Mouse (Mus musculus) stomach, embryonic 16.5 days (tissue): ENCODE data around the gene Gclc. TPM values are rescaled to one million over a fixed set of nuclear protein-coding genes. Genes with fewer than 3 reads are reported as not detected.
A peak's percentile ranks its signal among the peaks of the same experiment; 100 is the strongest.

ENCODE experiments used
- ATAC-seq: fragments of 200-750 bp; cut with Nextera tagmentation; 2 replicates; pipeline ENCODE4 v1.8.0; 2017; ENCODE audit warnings: moderate number of reproducible peaks, moderate TSS enrichment; ENCODE audit not compliant: insufficient read depth, low FRiP score
- H3K27ac ChIP-seq: fragments of 300-500 bp; sonication (generic); 2 replicates; pipeline ENCODE4 v1.5.1; 2014; ENCODE audit warnings: low read length
- H3K27me3 ChIP-seq: fragments of 300-500 bp; sonication (generic); 2 replicates; pipeline ENCODE4 v1.6.1; 2014; ENCODE audit warnings: low read length, control low read depth, mixed read lengths; ENCODE audit not compliant: control insufficient read depth, insufficient read depth
- H3K36me3 ChIP-seq: fragments of 300-500 bp; sonication (generic); 2 replicates; pipeline ENCODE4 v1.6.1; 2014; ENCODE audit warnings: low read length; ENCODE audit not compliant: control insufficient read depth, insufficient read depth
- H3K4me1 ChIP-seq: fragments of 300-500 bp; sonication (generic); 2 replicates; pipeline ENCODE4 v1.6.1; 2014; ENCODE audit warnings: low read length, control low read depth, mixed read lengths; ENCODE audit not compliant: control insufficient read depth, insufficient read depth
- H3K4me2 ChIP-seq: fragments of 300-500 bp; sonication (generic); 2 replicates; pipeline ENCODE4 v1.6.1; 2014; ENCODE audit warnings: low read depth, low read length, mixed read lengths
- H3K4me3 ChIP-seq: fragments of 300-500 bp; sonication (generic); replicated peaks from 2 replicates; pipeline ENCODE4 v1.5.1; 2014; ENCODE audit warnings: mild to moderate bottlenecking, low read length
- H3K9ac ChIP-seq: fragments of 300-500 bp; sonication (generic); 2 replicates; pipeline ENCODE4 v1.6.1; 2014; ENCODE audit warnings: low read length
- H3K9me3 ChIP-seq: fragments of 300-500 bp; sonication (generic); replicated peaks from 2 replicates; pipeline ENCODE4 v1.6.1; 2016; ENCODE audit warnings: low read length, control low read depth; ENCODE audit not compliant: control insufficient read depth
- WGBS: fragments of 180-500 bp; shearing (Covaris S2); extraction: QIAGEN DNeasy Blood & Tissue Kit; methylation state at CpG from one replicate; pipeline ENCODE4 v1.1.7; 2014; 5-methylcytosine and 5-hydroxymethylcytosine counted together
- polyA plus RNA-seq: library from polyadenylated mRNA; unstranded; fragments of >200 nt; fragmentation: Nextera tagmentation; extraction: Ambion mirVana; gene quantifications from 2 replicates; pipeline ENCODE4 v1.2.1, GENCODE M21; 2015

The Gclc gene
- polyA plus RNA-seq, 1 experiment from 2014 or later, result 10.9 TPM

- H3K9ac ChIP-seq, result no peak overlapping the region
- H3K36me3 ChIP-seq, result no peaks in the 10 kb centered on the region; the same call in 1 of the 2 replicates
- no peak overlapping the region for H3K4me2 ChIP-seq
- 78% methylated on average over 5 of the region's 5 CpGs for WGBS
- H3K27ac ChIP-seq, result no peak overlapping the region
- H3K9me3 ChIP-seq, result no peaks in the 10 kb centered on the region
- ATAC-seq, result no peak
- peaks cover 2% of the 10 kb centered on the region; the same call in 1 of the 2 replicates for H3K4me1 ChIP-seq
- no peaks in the 10 kb centered on the region for H3K27me3 ChIP-seq
- H3K4me3 ChIP-seq, result no peak overlapping the region
Measured at GRCm38 (mm10) chr9:77771330-77771729, 17.0 kb downstream of the Gclc start.

- Histone ChIP-seq H3K27me3 (no peaks in the 10 kb centered on the region), H3K36me3 (no peaks in the 10 kb centered on the region; the same call in 1 of the 2 replicates), H3K27ac (no peak overlapping the region), H3K4me3 (no peak overlapping the region), H3K4me2 (no peak overlapping the region), H3K9ac (no peak overlapping the region), H3K9me3 (no peaks in the 10 kb centered on the region), H3K4me1 (no peaks in the 10 kb centered on the region)
- WGBS, result 74% methylated on average over 10 of the region's 10 CpGs
- no peak for ATAC-seq
Measured at GRCm38 (mm10) chr9:77771765-77772383, 17.5 kb downstream of the Gclc start.

GRCm38 (mm10) chr9:77776720-77777515 is 22.6 kb downstream of the Gclc start:
- no peaks in the 10 kb centered on the region for H3K9me3 ChIP-seq
- WGBS, result 62% methylated on average over 7 of the region's 7 CpGs
- H3K36me3 ChIP-seq, result no peaks in the 10 kb centered on the region; the same call in 1 of the 2 replicates
- no peak overlapping the region for H3K4me3 ChIP-seq
- no peaks in the 10 kb centered on the region for H3K4me1 ChIP-seq
- no peak for ATAC-seq
- H3K27ac ChIP-seq, result no peak overlapping the region
- no peak overlapping the region for H3K9ac ChIP-seq
- H3K4me2 ChIP-seq, result no peak overlapping the region
- no peaks in the 10 kb centered on the region for H3K27me3 ChIP-seq

- H3K4me3 ChIP-seq, result no peak overlapping the region
- 90% methylated on average over 5 of the region's 5 CpGs for WGBS
- no peak for ATAC-seq
- H3K9me3 ChIP-seq, result no peaks in the 10 kb centered on the region
- H3K4me2 ChIP-seq, result no peak overlapping the region
- no peaks in the 10 kb centered on the region; the same call in 1 of the 2 replicates for H3K36me3 ChIP-seq
- H3K4me1 ChIP-seq, result no peaks in the 10 kb centered on the region
- H3K27me3 ChIP-seq, result no peaks in the 10 kb centered on the region
- H3K9ac ChIP-seq, result no peak overlapping the region
- H3K27ac ChIP-seq, result no peak overlapping the region
Measured at GRCm38 (mm10) chr9:77777622-77778021, 23.3 kb downstream of the Gclc start.

GRCm38 (mm10) chr9:77779711-77780110 is 25.4 kb downstream of the Gclc start:
- H3K4me1 ChIP-seq, result no peaks in the 10 kb centered on the region
- no peak overlapping the region for H3K4me3 ChIP-seq
- no peaks in the 10 kb centered on the region for H3K9me3 ChIP-seq
- no peak overlapping the region for H3K27ac ChIP-seq
- no peak overlapping the region for H3K4me2 ChIP-seq
- no peaks in the 10 kb centered on the region; the same call in 1 of the 2 replicates for H3K36me3 ChIP-seq
- WGBS, result 81% methylated on average over 4 of the region's 4 CpGs
- no peak overlapping the region for H3K9ac ChIP-seq
- H3K27me3 ChIP-seq, result no peaks in the 10 kb centered on the region
- ATAC-seq, result no peak

- 39% methylated on average over 5 of the region's 5 CpGs for WGBS
- no peaks in the 10 kb centered on the region for H3K9me3 ChIP-seq
- H3K27me3 ChIP-seq, result no peaks in the 10 kb centered on the region
- H3K4me1 ChIP-seq, result no peaks in the 10 kb centered on the region
- H3K36me3 ChIP-seq, result peaks cover 4% of the 10 kb centered on the region; the same call in 1 of the 2 replicates
- no peak overlapping the region for H3K4me2 ChIP-seq
- peak; percentile 33; the same call in 1 of the 2 replicates for ATAC-seq
- H3K9ac ChIP-seq, result no peak overlapping the region
- peak overlapping the region; percentile 88 for H3K27ac ChIP-seq
- H3K4me3 ChIP-seq, result no peak overlapping the region
Measured at GRCm38 (mm10) chr9:77781453-77782163, 27.3 kb downstream of the Gclc start.

GRCm38 (mm10) chr9:77782201-77782600 is 27.9 kb downstream of the Gclc start:
- no peak overlapping the region for H3K4me2 ChIP-seq

GRCm38 (mm10) chr9:77783006-77783405 is 28.7 kb downstream of the Gclc start:
- ATAC-seq, result no peak
- Histone ChIP-seq H3K27ac (no peak overlapping the region), H3K9me3 (no peaks in the 10 kb centered on the region), H3K4me2 (no peak overlapping the region), H3K9ac (no peak overlapping the region), H3K36me3 (peaks cover 4% of the 10 kb centered on the region), H3K4me3 (no peak overlapping the region), H3K27me3 (no peaks in the 10 kb centered on the region), H3K4me1 (no peaks in the 10 kb centered on the region)
- 80% methylated on average over 13 of the region's 13 CpGs for WGBS

More at GRCm38 (mm10) chr9:77782201-77782600, 27.9 kb downstream of the Gclc start:
- H3K27ac ChIP-seq, result peak overlapping the region; percentile 88; the same call in 1 of the 2 replicates
- H3K4me1 ChIP-seq, result no peaks in the 10 kb centered on the region
- no peaks in the 10 kb centered on the region for H3K9me3 ChIP-seq
- ATAC-seq, result peak; percentile 78; the same call in 1 of the 2 replicates
- H3K27me3 ChIP-seq, result no peaks in the 10 kb centered on the region
- 44% methylated on average over 4 of the region's 4 CpGs for WGBS
- H3K4me3 ChIP-seq, result no peak overlapping the region
- peaks cover 4% of the 10 kb centered on the region; the same call in 1 of the 2 replicates for H3K36me3 ChIP-seq
- no peak overlapping the region for H3K9ac ChIP-seq
